Mouse (Mus musculus) kidney, adult 2 months (tissue): ENCODE data around the gene Acrbp.

ENCODE experiments used
- CTCF ChIP-seq: fragments of 200-500 bp; conservative IDR thresholded peaks from 2 replicates; pipeline ENCODE4 v1.5.1; 2011; ENCODE audit warnings: low read depth, mild to moderate bottlenecking, control low read depth, low read length, moderate library complexity, mixed read lengths; ENCODE audit not compliant: insufficient read depth, insufficient read length
- POLR2A ChIP-seq: fragments of 200-500 bp; IDR thresholded peaks from one replicate; pipeline ENCODE4 v1.6.1; 2011; ENCODE audit warnings: low read depth, low read length, control low read depth

DNA sequence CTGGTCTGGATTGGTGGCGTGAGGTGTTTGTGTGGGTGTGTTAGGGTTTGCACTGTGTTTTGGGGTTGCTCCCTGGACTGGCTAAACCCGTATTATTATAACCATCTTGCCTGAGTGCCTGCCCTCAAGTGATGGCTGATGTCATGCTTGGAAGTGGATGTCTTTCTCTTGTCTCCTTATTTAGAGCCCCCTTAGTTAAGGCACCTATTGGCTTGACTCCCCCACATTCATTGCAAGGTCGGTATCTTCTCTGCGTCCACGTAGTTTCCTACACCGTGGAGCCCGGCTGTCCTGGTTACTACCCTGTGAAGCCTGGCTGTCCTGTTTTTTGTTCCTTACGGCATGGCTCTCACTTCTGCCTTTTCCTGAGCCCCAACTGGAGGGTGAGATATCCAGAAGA lies 48.5 kb downstream of the Acrbp start:
- TF ChIP-seq POLR2A (no peak), CTCF (no peak)
